Mouse (Mus musculus): Measurements from ENCODE around the gene Zmym3. TPM values are rescaled to one million over a fixed set of nuclear protein-coding genes. Genes with fewer than 3 reads are reported as not detected.

Gene Zmym3
- polyA plus RNA-seq (2014; fragmentation: Nextera tagmentation; extraction: Ambion mirVana), result 20.1 and 24.2 TPM in 2 replicates

DNA sequence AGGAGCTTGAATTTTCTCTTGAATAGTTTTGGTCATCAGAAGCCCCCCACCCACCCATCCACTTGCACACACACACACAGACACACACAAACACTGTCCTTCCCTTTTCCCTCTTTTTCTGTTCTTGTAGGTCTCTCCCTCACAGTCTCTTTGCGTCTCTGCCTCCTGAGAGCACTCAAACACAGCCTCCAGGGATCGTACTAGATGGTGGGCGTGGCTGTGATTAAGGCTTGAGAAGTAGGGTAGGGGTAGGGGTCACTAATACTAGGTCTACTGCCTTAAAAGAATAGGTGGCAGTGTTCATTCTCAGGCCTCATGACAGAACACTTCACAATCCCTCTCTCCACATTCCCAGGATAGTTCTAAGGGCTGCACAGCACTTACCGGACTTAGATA, at the start of gene Zmym3:
TSS of gene Zmym3 (minus strand) at position 150 of the 396 bp plus-strand sequence.
- ATAC-seq (ENCODE audit: low FRiP score) (no peak), DNase-seq (ENCODE audit: low spot score) (peak; percentile 13)
- H3K9ac ChIP-seq (ENCODE audit: low read depth, low read length), result peak within 1 kb of the TSS; percentile 56
- peaks cover 4% of the 10 kb centered on the region; the same call in 1 of the 2 replicates for H3K4me1 ChIP-seq (replicated peaks; ENCODE audit: control insufficient read depth, insufficient read depth, low read length)
- H3K27ac ChIP-seq (ENCODE audit: low read depth, low read length), result peak within 1 kb of the TSS; percentile 39; the same call in 1 of the 2 replicates
- 18% methylated on average over 4 of the region's 4 CpGs for WGBS
- H3K9me3 ChIP-seq (ENCODE audit: control insufficient read depth, low read length), result no peaks in the 10 kb centered on the region
- no peaks in the 10 kb centered on the region for H3K27me3 ChIP-seq (ENCODE audit: control insufficient read depth, insufficient read depth, low read length)
- no peaks in the 10 kb centered on the region for H3K36me3 ChIP-seq (ENCODE audit: control insufficient read depth, insufficient read depth, low read length)
- peak within 1 kb of the TSS; percentile 41 for H3K4me3 ChIP-seq (ENCODE audit: low read depth, low read length)
- H3K4me2 ChIP-seq (replicated peaks; ENCODE audit: low read depth, low read length), result peak within 1 kb of the TSS; percentile 43

DNA sequence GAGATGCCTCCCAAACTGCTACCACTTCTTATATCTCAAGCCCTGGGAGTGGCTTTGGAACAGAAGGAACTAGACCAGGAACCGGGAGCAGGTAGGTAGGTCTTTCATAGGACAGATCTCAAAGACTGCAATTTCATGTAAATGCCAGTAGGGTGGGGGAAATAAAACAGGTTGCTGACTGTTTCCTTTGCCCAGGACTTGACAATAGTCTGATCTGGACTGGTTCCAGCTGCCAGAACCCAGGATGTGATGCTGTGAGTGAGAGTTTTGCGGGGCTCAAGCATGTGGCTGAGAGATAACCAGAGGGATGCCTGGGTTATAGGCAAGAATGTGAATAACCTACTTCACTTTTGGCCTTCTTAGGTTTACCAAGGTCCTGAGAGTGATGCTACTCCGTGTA, 30.9 kb upstream of the Zmym3 start:
- no peaks in the 10 kb centered on the region for H3K27me3 ChIP-seq (ENCODE audit: control insufficient read depth, insufficient read depth, low read length)
- DNase-seq (ENCODE audit: low spot score), result no peak
- no peak overlapping the region for H3K4me2 ChIP-seq (replicated peaks; ENCODE audit: low read depth, low read length)
- no peaks in the 10 kb centered on the region for H3K9me3 ChIP-seq (ENCODE audit: control insufficient read depth, low read length)
- no peak overlapping the region for H3K9ac ChIP-seq (ENCODE audit: low read depth, low read length)
- H3K27ac ChIP-seq (ENCODE audit: low read depth, low read length), result no peak overlapping the region
- ATAC-seq (ENCODE audit: low FRiP score), result no peak
- no peaks in the 10 kb centered on the region for H3K4me1 ChIP-seq (replicated peaks; ENCODE audit: control insufficient read depth, insufficient read depth, low read length)
- no peak overlapping the region for H3K4me3 ChIP-seq (ENCODE audit: low read depth, low read length)
- 88% methylated on average over 3 of the region's 3 CpGs for WGBS
- no peaks in the 10 kb centered on the region for H3K36me3 ChIP-seq (ENCODE audit: control insufficient read depth, insufficient read depth, low read length)

DNA sequence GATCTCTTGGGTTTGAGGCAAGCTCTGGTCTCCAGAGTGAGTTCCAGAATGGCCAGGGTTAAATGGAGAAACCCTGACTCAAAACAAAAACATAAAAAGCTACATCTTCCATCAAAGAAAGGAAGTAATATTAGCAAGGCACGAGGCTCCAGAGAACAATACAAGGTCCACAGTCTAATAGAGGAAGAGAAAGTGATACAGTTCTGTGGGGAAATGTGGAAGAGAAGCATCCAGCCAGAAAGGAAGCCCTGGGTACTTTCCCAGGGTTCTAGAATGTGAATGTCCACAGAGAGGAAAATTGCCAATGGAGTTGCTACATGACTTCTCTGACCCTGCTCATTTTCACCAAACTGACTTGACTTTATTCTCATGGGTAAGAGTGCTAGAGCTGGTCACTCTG, 30.5 kb upstream of the Zmym3 start:
- 53% methylated on average over 1 of the region's 1 CpGs for WGBS
- Histone ChIP-seq H3K4me1 (replicated peaks; ENCODE audit: control insufficient read depth, insufficient read depth, low read length) (no peaks in the 10 kb centered on the region), H3K4me3 (ENCODE audit: low read depth, low read length) (no peak overlapping the region), H3K27me3 (ENCODE audit: control insufficient read depth, insufficient read depth, low read length) (no peaks in the 10 kb centered on the region), H3K36me3 (ENCODE audit: control insufficient read depth, insufficient read depth, low read length) (no peaks in the 10 kb centered on the region), H3K27ac (ENCODE audit: low read depth, low read length) (no peak overlapping the region), H3K4me2 (replicated peaks; ENCODE audit: low read depth, low read length) (no peak overlapping the region), H3K9me3 (ENCODE audit: control insufficient read depth, low read length) (no peaks in the 10 kb centered on the region), H3K9ac (ENCODE audit: low read depth, low read length) (no peak overlapping the region)
- ATAC-seq (ENCODE audit: low FRiP score) (no peak), DNase-seq (ENCODE audit: low spot score) (no peak)

DNA sequence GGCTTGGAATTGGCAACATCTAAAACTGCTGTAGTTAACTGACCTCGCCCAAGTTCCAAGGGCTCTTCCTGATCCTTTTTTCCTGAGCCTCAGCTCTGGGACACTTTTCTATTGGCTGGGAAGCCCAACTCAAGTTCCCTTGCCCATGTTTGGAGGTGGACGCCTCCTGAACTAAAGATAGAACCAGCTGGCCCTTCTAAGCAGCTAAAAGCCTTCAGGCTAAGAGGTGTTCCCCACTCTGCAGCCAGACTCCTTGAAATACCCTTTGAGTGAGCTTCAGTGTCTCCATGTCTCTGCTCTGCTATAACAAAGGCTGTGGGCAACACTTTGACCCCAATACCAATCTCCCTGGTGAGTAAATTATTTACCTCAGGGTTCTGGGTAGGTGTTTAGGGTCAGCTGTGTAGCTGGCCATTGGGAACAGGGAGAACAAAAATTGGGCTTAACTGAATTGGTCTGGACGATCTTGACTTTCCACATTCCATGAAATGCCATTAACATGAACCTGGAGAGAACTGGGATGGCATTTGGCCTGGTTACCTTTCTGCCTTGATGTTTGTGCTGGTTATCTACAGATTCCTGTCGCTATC, 28.3 kb upstream of the Zmym3 start, which contains the start of gene Itgb1bp2:
TSS of gene Itgb1bp2 (plus strand) at position 203 of the 590 bp plus-strand sequence.
- no peak within 1 kb of the TSS for H3K9ac ChIP-seq (ENCODE audit: low read depth, low read length)
- ATAC-seq (ENCODE audit: low FRiP score) (no peak), DNase-seq (ENCODE audit: low spot score) (no peak)
- no peaks in the 10 kb centered on the region for H3K36me3 ChIP-seq (ENCODE audit: control insufficient read depth, insufficient read depth, low read length)
- H3K4me3 ChIP-seq (ENCODE audit: low read depth, low read length), result no peak within 1 kb of the TSS
- 82% methylated on average over 4 of the region's 4 CpGs for WGBS
- no peaks in the 10 kb centered on the region for H3K9me3 ChIP-seq (ENCODE audit: control insufficient read depth, low read length)
- H3K4me1 ChIP-seq (replicated peaks; ENCODE audit: control insufficient read depth, insufficient read depth, low read length), result no peaks in the 10 kb centered on the region
- H3K4me2 ChIP-seq (replicated peaks; ENCODE audit: low read depth, low read length), result no peak within 1 kb of the TSS
- no peaks in the 10 kb centered on the region for H3K27me3 ChIP-seq (ENCODE audit: control insufficient read depth, insufficient read depth, low read length)
- no peak within 1 kb of the TSS for H3K27ac ChIP-seq (ENCODE audit: low read depth, low read length)

DNA sequence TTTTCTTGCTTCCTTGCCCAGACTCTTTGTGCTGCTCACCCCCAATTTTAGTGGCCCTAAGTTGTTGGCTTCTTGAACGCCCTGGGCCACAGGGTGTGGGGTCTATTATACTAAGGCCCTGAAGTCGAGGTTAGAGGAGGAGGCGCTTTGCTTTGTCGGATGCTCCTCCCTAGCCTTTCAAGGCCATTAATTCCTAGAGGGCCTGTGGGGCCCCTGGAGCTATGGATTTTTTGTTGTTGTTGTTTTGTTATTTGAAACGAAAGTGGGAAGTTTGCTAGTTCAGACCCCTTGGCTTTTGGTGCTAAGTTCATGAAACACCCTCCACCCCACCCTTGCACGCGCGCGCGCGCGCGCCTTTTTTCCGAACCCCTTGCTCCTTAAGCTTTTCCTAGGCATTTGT, 9.3 kb upstream of the Zmym3 start:
- H3K4me3 ChIP-seq (ENCODE audit: low read depth, low read length), result peak overlapping the region; percentile 63
- H3K4me1 ChIP-seq (replicated peaks; ENCODE audit: control insufficient read depth, insufficient read depth, low read length), result no peaks in the 10 kb centered on the region
- DNase-seq (ENCODE audit: low spot score) (peak; percentile 59), ATAC-seq (ENCODE audit: low FRiP score) (peak; percentile 73)
- peak overlapping the region; percentile 88 for H3K9ac ChIP-seq (ENCODE audit: low read depth, low read length)
- no peaks in the 10 kb centered on the region for H3K9me3 ChIP-seq (ENCODE audit: control insufficient read depth, low read length)
- 0 out of 2 replicates have a peak, but pooled peaks cover 2% of the 10 kb centered on the region for H3K27me3 ChIP-seq (ENCODE audit: control insufficient read depth, insufficient read depth, low read length)
- peak overlapping the region; percentile 51 for H3K4me2 ChIP-seq (replicated peaks; ENCODE audit: low read depth, low read length)
- H3K36me3 ChIP-seq (ENCODE audit: control insufficient read depth, insufficient read depth, low read length), result no peaks in the 10 kb centered on the region
- H3K27ac ChIP-seq (ENCODE audit: low read depth, low read length), result peak overlapping the region; percentile 94
- 9% methylated on average over 14 of the region's 14 CpGs for WGBS

DNA sequence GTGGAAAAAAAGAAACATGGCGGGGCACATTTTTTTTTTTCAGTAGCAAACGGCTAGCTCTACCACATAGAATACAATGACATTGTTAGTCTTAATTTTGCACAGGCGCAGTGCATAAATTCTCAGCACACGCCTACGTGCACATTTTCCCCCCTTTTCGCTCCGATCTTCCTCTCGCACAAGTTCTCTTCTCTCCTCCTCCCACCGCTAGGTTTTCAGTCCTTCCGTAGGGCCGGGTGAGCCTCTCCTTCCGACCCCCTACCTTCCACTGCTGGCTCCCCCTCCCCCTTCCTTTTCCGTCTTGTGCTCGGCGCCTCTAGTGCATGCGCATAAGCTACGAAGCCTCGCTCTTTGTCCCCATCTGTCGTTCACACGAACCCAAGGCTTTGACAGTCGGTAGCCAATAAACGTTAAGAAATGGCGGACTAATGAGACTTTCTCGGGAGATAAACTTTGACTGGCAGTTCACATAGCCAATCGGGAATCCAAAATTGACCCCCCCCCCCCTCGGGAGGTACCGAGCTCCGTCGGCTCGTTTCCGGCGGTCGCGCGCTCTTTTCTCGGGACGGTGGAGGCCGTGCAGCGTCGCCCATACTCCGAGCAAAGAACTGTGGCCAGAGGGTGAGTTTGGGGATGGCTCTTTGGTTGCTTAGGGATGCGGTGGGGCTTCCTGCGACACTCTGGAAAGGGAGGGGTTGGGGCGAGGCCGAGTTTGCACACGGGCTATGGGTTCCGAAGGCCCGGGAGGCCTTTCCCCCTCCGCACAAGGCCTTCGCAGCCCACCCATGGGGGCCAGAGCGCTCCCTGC, 8.7 kb upstream of the Zmym3 start, which contains the start of gene Nono:
TSS of gene Nono (plus strand) at position 177 of the 808 bp plus-strand sequence.
- DNase-seq (ENCODE audit: low spot score), result peak; percentile 91
- peak within 1 kb of the TSS; percentile 63 for H3K4me3 ChIP-seq (ENCODE audit: low read depth, low read length)
- H3K9ac ChIP-seq (ENCODE audit: low read depth, low read length), result peak within 1 kb of the TSS; percentile 88
- WGBS, result 10% methylated on average over 49 of the region's 51 CpGs
- peak; percentile 96 for ATAC-seq (ENCODE audit: low FRiP score)
- peak within 1 kb of the TSS; percentile 51 for H3K4me2 ChIP-seq (replicated peaks; ENCODE audit: low read depth, low read length)
- peak within 1 kb of the TSS; percentile 94 for H3K27ac ChIP-seq (ENCODE audit: low read depth, low read length)
- H3K4me1 ChIP-seq (replicated peaks; ENCODE audit: control insufficient read depth, insufficient read depth, low read length), result no peaks in the 10 kb centered on the region
- no peaks in the 10 kb centered on the region for H3K9me3 ChIP-seq (ENCODE audit: control insufficient read depth, low read length)
- H3K27me3 ChIP-seq (ENCODE audit: control insufficient read depth, insufficient read depth, low read length), result 0 out of 2 replicates have a peak, but pooled peaks cover 2% of the 10 kb centered on the region
- no peaks in the 10 kb centered on the region for H3K36me3 ChIP-seq (ENCODE audit: control insufficient read depth, insufficient read depth, low read length)

DNA sequence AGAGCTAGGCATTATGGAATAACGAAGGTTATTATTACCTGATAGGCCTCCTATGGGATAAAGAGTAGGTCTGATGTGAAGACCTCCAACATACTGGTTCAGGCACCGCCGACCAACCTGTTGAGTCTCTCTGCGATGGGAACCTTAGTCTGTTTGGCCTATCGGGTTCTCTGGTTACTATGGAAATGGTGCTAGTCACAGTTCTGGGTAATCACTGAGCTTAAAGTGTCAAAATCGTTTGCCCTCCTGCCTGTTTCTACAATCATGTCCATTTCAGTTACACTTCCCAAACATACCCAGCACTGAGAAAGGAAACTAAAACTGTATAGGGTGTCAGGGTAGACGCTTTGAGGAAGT, 8.1 kb upstream of the Zmym3 start:
- no peak overlapping the region; the same call in 1 of the 2 replicates for H3K9ac ChIP-seq (ENCODE audit: low read depth, low read length)
- H3K4me1 ChIP-seq (replicated peaks; ENCODE audit: control insufficient read depth, insufficient read depth, low read length), result no peaks in the 10 kb centered on the region
- no peaks in the 10 kb centered on the region for H3K36me3 ChIP-seq (ENCODE audit: control insufficient read depth, insufficient read depth, low read length)
- WGBS, result 31% methylated on average over 7 of the region's 7 CpGs
- 0 out of 2 replicates have a peak, but pooled peaks cover 2% of the 10 kb centered on the region for H3K27me3 ChIP-seq (ENCODE audit: control insufficient read depth, insufficient read depth, low read length)
- peak overlapping the region; percentile 32 for H3K4me2 ChIP-seq (replicated peaks; ENCODE audit: low read depth, low read length)
- DNase-seq (ENCODE audit: low spot score) (no peak), ATAC-seq (ENCODE audit: low FRiP score) (no peak; the same call in 1 of the 2 replicates)
- peak overlapping the region; percentile 22 for H3K4me3 ChIP-seq (ENCODE audit: low read depth, low read length)
- peak overlapping the region; percentile 64 for H3K27ac ChIP-seq (ENCODE audit: low read depth, low read length)
- H3K9me3 ChIP-seq (ENCODE audit: control insufficient read depth, low read length), result no peaks in the 10 kb centered on the region

DNA sequence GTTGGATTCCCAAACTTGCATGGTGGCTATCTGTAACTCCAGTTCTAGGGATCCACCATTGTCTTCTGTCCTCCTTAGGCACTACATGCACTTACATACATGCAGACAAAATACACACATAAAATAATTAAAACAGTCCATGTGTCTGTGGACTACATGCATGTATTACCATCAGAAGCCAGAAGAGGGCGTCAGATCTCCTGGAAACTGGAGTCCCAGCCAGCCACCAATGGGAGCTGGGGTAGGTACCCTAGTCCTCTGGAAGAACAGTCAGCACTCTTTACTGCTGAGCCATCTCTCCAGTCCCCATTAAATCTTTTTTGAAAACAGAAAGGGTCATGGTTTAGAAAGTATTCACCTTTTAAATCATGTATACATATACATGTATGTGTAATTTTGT, 7.1 kb upstream of the Zmym3 start:
- WGBS, result 4% methylated on average over 1 of the region's 1 CpGs
- no peaks in the 10 kb centered on the region for H3K4me1 ChIP-seq (replicated peaks; ENCODE audit: control insufficient read depth, insufficient read depth, low read length)
- DNase-seq (ENCODE audit: low spot score) (peak; percentile 25), ATAC-seq (ENCODE audit: low FRiP score) (no peak)
- no peak overlapping the region for H3K4me3 ChIP-seq (ENCODE audit: low read depth, low read length)
- no peak overlapping the region for H3K9ac ChIP-seq (ENCODE audit: low read depth, low read length)
- no peaks in the 10 kb centered on the region for H3K27me3 ChIP-seq (ENCODE audit: control insufficient read depth, insufficient read depth, low read length)
- H3K4me2 ChIP-seq (replicated peaks; ENCODE audit: low read depth, low read length), result no peak overlapping the region
- no peaks in the 10 kb centered on the region for H3K9me3 ChIP-seq (ENCODE audit: control insufficient read depth, low read length)
- no peak overlapping the region for H3K27ac ChIP-seq (ENCODE audit: low read depth, low read length)
- H3K36me3 ChIP-seq (ENCODE audit: control insufficient read depth, insufficient read depth, low read length), result no peaks in the 10 kb centered on the region
